Mouse (Mus musculus) midbrain, embryonic 16.5 days (tissue): ENCODE results near the gene P2rx3. TPM values are rescaled to one million over a fixed set of nuclear protein-coding genes. Genes with fewer than 3 reads are reported as not detected.

ENCODE experiments used
- ATAC-seq: fragments of 200-750 bp; cut with Nextera tagmentation; 2 replicates; pipeline ENCODE4 v1.8.0; 2017; ENCODE audit warnings: moderate TSS enrichment
- H3K27ac ChIP-seq: fragments of 300-500 bp; sonication (generic); 2 replicates; pipeline ENCODE4 v1.5.1; 2014; ENCODE audit warnings: mild to moderate bottlenecking, low read length, mixed read lengths
- H3K27me3 ChIP-seq: fragments of 300-500 bp; sonication (generic); 2 replicates; pipeline ENCODE4 v1.6.1; 2014; ENCODE audit warnings: low read depth, low read length, mixed read lengths; ENCODE audit not compliant: control insufficient read depth, insufficient read depth
- H3K36me3 ChIP-seq: fragments of 300-500 bp; sonication (generic); 2 replicates; pipeline ENCODE4 v1.6.1; 2014; ENCODE audit warnings: mild to moderate bottlenecking, low read length, moderate library complexity, mixed read lengths; ENCODE audit not compliant: control insufficient read depth, insufficient read depth
- H3K4me1 ChIP-seq: fragments of 300-500 bp; sonication (generic); 2 replicates; pipeline ENCODE4 v1.6.1; 2014; ENCODE audit warnings: mild to moderate bottlenecking, low read length, mixed read lengths; ENCODE audit not compliant: control insufficient read depth, insufficient read depth
- H3K4me2 ChIP-seq: fragments of 300-500 bp; sonication (generic); 2 replicates; pipeline ENCODE4 v1.6.1; 2014; ENCODE audit warnings: mild to moderate bottlenecking, low read length, mixed read lengths
- H3K4me3 ChIP-seq: fragments of 300-500 bp; sonication (generic); 2 replicates; pipeline ENCODE4 v1.5.1; 2014; ENCODE audit warnings: low read depth, mild to moderate bottlenecking, low read length, moderate library complexity, mixed read lengths
- H3K9ac ChIP-seq: fragments of 300-500 bp; sonication (generic); 2 replicates; pipeline ENCODE4 v1.6.1; 2014; ENCODE audit warnings: low read depth, low read length, mixed read lengths
- H3K9me3 ChIP-seq: fragments of 300-500 bp; sonication (generic); replicated peaks from 2 replicates; pipeline ENCODE4 v1.6.1; 2014; ENCODE audit warnings: mild to moderate bottlenecking, low read length, mixed read lengths; ENCODE audit not compliant: control insufficient read depth, poor library complexity, severe bottlenecking
- WGBS: fragments of 180-500 bp; shearing (Covaris S2); extraction: QIAGEN DNeasy Blood & Tissue Kit; methylation state at CpG from one replicate; pipeline ENCODE4 v1.1.7; 2014; 5-methylcytosine and 5-hydroxymethylcytosine counted together
- polyA plus RNA-seq: library from polyadenylated mRNA; unstranded; fragments of >200 nt; fragmentation: Nextera tagmentation; extraction: Ambion mirVana; gene quantifications from 2 replicates; pipeline ENCODE4 v1.2.1, GENCODE M21; 2015

P2rx3 gene
- polyA plus RNA-seq, 1 experiment from 2014 or later = 1.4 TPM

DNA sequence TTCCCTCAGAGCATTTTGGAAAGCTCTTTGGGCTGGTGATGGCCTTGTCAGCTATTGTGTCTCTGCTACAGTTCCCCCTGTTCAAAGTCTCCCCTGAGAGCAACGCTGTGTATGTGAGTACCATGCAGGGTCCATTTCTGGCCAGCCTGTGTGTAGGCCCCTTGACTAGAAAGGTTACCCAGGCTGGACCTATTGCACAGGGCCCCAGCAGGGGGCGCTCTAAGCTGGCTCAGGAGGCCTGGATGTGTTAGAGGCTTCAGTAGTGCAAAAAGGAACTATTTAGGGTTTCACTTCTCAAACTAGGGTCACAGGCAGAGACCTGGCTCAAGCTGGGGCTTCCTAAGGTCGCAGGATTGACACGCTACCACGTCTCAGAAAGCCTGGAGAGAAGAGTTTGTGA is 81.0 kb downstream of the P2rx3 start:
- Histone ChIP-seq H3K9me3 (no peaks in the 10 kb centered on the region), H3K4me1 (no peaks in the 10 kb centered on the region), H3K27me3 (no peaks in the 10 kb centered on the region), H3K4me3 (no peak overlapping the region), H3K36me3 (no peaks in the 10 kb centered on the region), H3K27ac (no peak overlapping the region), H3K4me2 (no peak overlapping the region), H3K9ac (no peak overlapping the region)
- WGBS = 51% methylated on average over 5 of the region's 5 CpGs
- ATAC-seq = no peak

GRCm38 (mm10) chr2:84955435-84955834 is 81.8 kb downstream of the P2rx3 start:
- ATAC-seq = no peak
- Histone ChIP-seq H3K4me2 (no peak overlapping the region), H3K36me3 (no peaks in the 10 kb centered on the region), H3K27ac (no peak overlapping the region), H3K9me3 (no peaks in the 10 kb centered on the region), H3K9ac (no peak overlapping the region), H3K4me3 (no peak overlapping the region), H3K27me3 (no peaks in the 10 kb centered on the region), H3K4me1 (no peaks in the 10 kb centered on the region)
- WGBS = 92% methylated on average over 9 of the region's 9 CpGs

DNA sequence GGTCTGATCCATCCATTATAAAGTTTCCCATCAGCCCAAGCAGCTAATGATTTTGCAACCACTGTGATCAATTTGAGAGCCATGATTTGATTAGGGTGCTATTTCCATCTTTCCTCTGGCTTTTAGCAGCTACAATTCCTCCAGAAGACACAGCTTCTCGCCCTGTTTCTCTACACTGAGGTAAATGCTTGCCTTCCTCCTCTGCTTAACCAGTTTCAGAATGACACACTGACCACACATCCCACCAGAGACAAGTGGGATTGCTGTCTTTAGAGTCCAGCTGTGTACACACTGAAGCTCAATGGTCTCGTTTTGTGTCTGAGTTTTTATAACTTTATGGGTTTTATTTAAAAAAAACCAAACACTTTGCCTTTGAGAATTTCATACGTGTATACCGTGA is 84.6 kb downstream of the P2rx3 start:
- H3K27me3 ChIP-seq = no peaks in the 10 kb centered on the region
- ATAC-seq = no peak
- H3K9me3 ChIP-seq = no peaks in the 10 kb centered on the region
- no peak overlapping the region for H3K4me2 ChIP-seq
- H3K9ac ChIP-seq = no peak overlapping the region
- no peak overlapping the region for H3K4me3 ChIP-seq
- H3K36me3 ChIP-seq = no peaks in the 10 kb centered on the region
- H3K27ac ChIP-seq = no peak overlapping the region
- WGBS = 78% methylated on average over 4 of the region's 4 CpGs
- no peaks in the 10 kb centered on the region for H3K4me1 ChIP-seq

- Histone ChIP-seq H3K4me1 (no peaks in the 10 kb centered on the region), H3K27me3 (no peaks in the 10 kb centered on the region), H3K4me2 (no peak overlapping the region), H3K27ac (no peak overlapping the region), H3K36me3 (no peaks in the 10 kb centered on the region), H3K4me3 (no peak overlapping the region), H3K9ac (no peak overlapping the region), H3K9me3 (no peaks in the 10 kb centered on the region)
- 89% methylated on average over 1 of the region's 1 CpGs for WGBS
- no peak for ATAC-seq
Observed at GRCm38 (mm10) chr2:84952251-84952650, 85.0 kb downstream of the P2rx3 start.

- H3K36me3 ChIP-seq = no peaks in the 10 kb centered on the region
- H3K4me1 ChIP-seq = no peaks in the 10 kb centered on the region
- no peak for ATAC-seq
- 94% methylated on average over 8 of the region's 8 CpGs for WGBS
- no peak overlapping the region for H3K9ac ChIP-seq
- no peak overlapping the region for H3K4me2 ChIP-seq
- no peaks in the 10 kb centered on the region for H3K9me3 ChIP-seq
- no peaks in the 10 kb centered on the region for H3K27me3 ChIP-seq
- no peak overlapping the region for H3K27ac ChIP-seq
- no peak overlapping the region for H3K4me3 ChIP-seq
Observed at GRCm38 (mm10) chr2:84951027-84951426, 86.2 kb downstream of the P2rx3 start.

DNA sequence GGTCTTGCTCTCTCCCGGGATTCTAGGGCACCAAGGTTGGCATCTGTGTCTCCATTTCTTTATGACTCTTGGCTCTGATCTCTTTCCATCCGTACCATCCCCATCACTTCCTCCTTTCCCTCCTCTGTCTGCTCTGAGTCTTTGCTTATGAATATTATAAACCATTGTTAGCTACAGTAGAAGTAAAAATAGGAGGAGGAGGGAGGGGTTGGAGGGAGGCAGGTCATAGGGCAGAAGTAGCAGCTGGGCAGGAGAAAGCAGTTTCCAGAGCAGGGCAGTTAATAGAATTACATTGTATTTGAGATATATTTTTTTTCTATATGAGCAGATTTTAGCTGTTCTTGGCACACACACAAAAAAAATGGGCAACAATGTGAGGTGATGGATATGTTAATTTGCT is 88.5 kb downstream of the P2rx3 start:
- H3K4me2 ChIP-seq = no peak overlapping the region

More for the DNA sequence above, 88.5 kb downstream of the P2rx3 start:
- no peak for ATAC-seq
- H3K9ac ChIP-seq = no peak overlapping the region
- 83% methylated on average over 2 of the region's 2 CpGs for WGBS
- H3K27me3 ChIP-seq = no peaks in the 10 kb centered on the region
- no peaks in the 10 kb centered on the region for H3K4me1 ChIP-seq
- H3K27ac ChIP-seq = no peak overlapping the region
- no peak overlapping the region for H3K4me3 ChIP-seq
- H3K9me3 ChIP-seq = no peaks in the 10 kb centered on the region
- no peaks in the 10 kb centered on the region for H3K36me3 ChIP-seq

Other genes starting within 250 kb of the P2rx3 start
- gene Ube2l6, start 238.6 kb downstream of the P2rx3 start, polyA plus RNA-seq = 22.9 and 23.4 TPM in 2 replicates
- gene Smtnl1, start 214.8 kb downstream of the P2rx3 start, polyA plus RNA-seq = not detected in 2 replicates
- 69.8 and 75.2 TPM in 2 replicates for gene Timm10, start 210.5 kb downstream of the P2rx3 start, polyA plus RNA-seq
- gene Slc43a1, start 198.6 kb downstream of the P2rx3 start, polyA plus RNA-seq = 0.73 and 0.91 TPM in 2 replicates
- gene Rtn4rl2, start 150.8 kb downstream of the P2rx3 start, polyA plus RNA-seq = 3.9 TPM in 2 replicates
- gene Slc43a3, start 100.9 kb downstream of the P2rx3 start, polyA plus RNA-seq = 2.8 and 3.1 TPM in 2 replicates
- not detected in 2 replicates for gene Prg2, start 57.0 kb downstream of the P2rx3 start, polyA plus RNA-seq
- not detected in 2 replicates for gene Prg3, start 49.2 kb downstream of the P2rx3 start, polyA plus RNA-seq
- 162 and 170 TPM in 2 replicates for gene Ssrp1, start 228 bp downstream of the P2rx3 start, polyA plus RNA-seq
- 23.0 and 27.4 TPM in 2 replicates for gene Tnks1bp1, start 10.6 kb upstream of the P2rx3 start, polyA plus RNA-seq
- gene Aplnr, start 98.8 kb upstream of the P2rx3 start, polyA plus RNA-seq = 24.8 and 26.3 TPM in 2 replicates
- 15.2 and 15.8 TPM in 2 replicates for gene Lrrc55, start 159.7 kb upstream of the P2rx3 start, polyA plus RNA-seq